Mouse (Mus musculus) spleen, adult 12 weeks (tissue): ENCODE measurements around the gene 2810408A11Rik.

ENCODE experiments used
- DNase-seq: peaks from one replicate; pipeline ENCODE4 v3.0.0; 2022; ENCODE audit warnings: low spot score

The 2810408A11Rik gene

DNA sequence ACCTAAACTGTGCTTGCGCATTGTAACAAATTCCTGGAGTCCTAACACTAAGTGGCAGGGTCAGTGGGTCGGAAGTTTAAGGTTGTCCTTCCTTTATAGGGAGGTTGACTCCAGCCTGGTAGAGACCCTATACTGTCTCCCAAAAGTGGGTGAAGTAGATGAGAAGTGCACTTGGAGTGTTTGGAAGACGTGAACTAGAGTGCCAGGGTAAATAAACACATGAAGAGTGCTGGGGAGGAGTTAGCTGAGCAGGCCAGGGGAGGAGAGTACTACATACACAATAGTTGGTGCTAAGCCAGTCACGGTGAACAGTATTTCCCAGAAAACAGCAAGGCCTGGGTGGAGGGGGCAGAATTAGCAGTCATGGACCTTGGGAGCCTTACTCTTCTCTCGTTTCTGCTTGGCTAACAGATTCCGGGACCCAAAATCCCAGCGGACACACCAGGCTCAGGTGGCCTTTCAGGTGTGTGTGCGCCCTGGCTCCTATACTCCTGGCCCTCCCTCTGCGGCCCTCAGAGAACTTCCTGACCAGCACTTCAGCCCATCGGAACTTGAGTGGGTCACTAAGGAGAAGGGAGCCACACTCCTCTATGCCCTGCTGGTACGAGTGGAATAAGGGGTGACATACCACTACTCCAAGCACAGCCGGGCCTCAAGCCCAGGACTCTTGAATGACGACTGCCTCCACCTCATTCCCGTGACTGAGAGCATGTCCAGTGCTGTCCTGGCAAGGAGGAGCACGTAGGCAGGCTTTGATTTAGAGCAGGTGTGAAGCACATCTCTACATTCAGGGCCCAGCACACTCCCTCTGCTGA, 12.1 kb upstream of the 2810408A11Rik start:
- DNase-seq = no peak

DNA sequence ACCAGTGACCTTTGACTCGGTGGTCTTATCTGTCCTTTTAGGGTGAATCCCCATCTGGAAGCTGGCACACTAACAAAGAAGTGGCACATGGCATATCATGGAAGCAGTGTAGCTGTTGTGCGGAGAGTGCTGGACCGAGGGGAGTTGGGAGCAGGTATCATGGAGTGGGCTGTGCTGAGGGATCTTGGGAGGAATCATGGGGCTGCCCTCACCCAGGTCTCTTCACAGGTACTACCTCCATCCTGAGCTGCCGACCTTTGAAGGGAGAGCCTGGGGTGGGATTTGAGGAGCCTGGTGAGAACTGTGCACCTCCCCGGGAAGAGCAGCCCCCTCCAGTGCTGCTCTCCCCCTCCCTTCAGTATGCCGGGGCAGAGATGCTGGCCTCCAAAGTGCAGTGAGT, 10.9 kb upstream of the 2810408A11Rik start:
- no peak for DNase-seq

GRCm38 (mm10) chr11:69910781-69911560, 10.2 kb upstream of the 2810408A11Rik start:
- no peak for DNase-seq

DNA sequence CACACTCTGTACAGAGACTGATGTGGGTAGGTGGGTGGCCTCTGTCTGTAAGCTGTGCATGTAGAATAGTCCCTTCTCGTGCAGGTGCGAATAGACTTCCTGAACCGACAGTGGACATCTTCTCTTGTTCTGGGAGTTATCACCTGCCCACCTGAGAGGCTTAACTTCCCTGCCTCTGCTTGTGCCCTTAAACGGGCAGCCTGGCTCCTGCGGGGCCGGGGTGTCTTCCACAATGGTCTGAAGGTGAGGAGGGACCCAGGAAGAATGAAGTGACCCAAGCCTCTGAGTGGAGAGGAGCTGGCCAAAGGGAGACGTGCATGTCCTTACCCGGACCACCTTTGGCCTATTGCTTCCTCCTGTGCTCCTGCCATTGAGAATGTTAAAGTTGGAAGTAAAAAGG, 9.4 kb upstream of the 2810408A11Rik start:
- DNase-seq = no peak

DNA sequence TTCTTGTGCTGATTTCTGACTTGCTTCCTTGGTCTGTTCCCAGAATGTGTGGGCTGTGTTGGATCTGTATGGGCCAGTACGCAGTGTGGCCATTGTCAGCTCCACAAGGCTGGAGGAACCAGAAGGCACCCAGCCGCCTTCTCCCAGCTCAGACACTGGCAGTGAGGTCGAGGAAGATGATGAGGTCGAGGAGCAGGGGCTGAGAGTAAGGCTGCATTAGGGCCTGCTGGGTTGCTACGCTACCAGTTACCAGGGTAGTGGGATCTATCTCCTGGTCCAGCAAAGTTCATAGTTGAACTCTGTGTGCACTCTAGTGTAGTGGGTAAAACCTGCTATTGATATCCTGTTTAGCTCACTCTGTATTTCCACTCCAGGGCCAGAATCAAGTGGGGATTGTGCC, 8.4 kb upstream of the 2810408A11Rik start:
- no peak for DNase-seq

DNA sequence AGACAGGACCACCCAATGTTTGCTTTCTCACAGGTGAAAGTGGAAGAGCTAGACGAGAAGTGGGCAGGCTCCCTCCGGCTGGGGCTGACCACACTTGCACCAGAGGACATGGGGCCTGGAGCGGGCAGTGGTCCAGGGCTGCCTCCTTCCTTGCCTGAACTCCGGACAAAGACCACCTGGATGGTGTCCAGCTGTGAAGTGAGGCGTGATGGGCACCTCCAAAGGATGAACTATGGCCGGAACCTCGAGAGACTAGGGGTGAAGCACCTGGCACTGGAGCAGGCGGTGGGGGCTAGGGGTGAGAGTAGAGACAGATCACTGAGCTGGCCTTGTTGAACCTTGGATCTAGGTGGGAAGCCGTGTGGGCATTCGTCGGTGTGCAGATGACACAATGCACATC, 7.9 kb upstream of the 2810408A11Rik start:
- DNase-seq = no peak

- no peak for DNase-seq
Measured at GRCm38 (mm10) chr11:69904311-69904710, 3.5 kb upstream of the 2810408A11Rik start.

- DNase-seq = no peak
Measured at GRCm38 (mm10) chr11:69902972-69903371, 2.2 kb upstream of the 2810408A11Rik start.

DNA sequence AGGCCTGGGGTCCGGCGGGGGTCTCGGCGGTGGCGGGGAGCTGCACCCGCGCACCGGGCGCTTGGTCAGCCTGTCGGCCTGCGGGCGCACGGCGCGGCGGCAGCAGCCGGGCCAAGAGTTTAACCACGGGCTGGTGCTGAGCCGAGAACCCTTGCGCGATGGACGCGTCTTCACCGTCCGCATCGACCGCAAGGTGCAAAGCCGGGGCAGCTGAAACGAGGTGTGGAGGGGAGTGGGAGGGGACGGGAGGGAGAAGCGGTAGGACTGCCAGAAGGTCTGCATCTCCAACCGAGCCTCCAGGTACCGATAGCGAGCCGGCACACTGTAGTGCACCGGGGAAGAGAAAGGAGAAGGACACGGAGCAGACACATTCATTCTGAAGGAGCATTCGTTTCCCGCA, 1.2 kb upstream of the 2810408A11Rik start:
- DNase-seq = no peak

DNA sequence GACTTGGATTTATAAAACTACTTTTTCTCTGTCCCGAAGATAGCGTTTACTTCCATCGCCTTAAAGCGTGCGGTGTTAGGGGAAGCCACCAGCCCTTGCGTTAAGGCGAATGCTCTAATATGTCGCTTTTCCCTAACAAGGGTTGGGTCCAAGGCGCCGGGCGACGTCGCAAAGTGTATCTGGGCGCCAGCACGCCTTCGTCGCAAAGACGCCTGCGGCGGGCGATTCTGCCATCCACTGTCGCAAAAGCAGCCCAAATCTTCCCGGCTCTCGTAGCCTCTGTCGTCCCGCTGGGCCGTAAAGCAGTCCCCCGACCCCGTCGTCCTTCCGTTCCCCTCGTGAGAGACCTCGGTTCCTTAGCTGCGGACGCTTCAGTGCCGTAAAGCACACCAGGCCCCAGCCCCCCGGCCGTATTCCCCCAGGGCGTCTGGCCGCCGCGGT, 639 bp upstream of the 2810408A11Rik start:
- DNase-seq = peak; percentile 85

- DNase-seq = no peak
Measured at GRCm38 (mm10) chr11:69899870-69900269, 917 bp downstream of the 2810408A11Rik start.

- no peak for DNase-seq
Measured at GRCm38 (mm10) chr11:69895291-69895690, 5.5 kb downstream of the 2810408A11Rik start, which contains the start of gene Acap1. TSS of gene Acap1 (minus strand) at chr11:69895539.

DNA sequence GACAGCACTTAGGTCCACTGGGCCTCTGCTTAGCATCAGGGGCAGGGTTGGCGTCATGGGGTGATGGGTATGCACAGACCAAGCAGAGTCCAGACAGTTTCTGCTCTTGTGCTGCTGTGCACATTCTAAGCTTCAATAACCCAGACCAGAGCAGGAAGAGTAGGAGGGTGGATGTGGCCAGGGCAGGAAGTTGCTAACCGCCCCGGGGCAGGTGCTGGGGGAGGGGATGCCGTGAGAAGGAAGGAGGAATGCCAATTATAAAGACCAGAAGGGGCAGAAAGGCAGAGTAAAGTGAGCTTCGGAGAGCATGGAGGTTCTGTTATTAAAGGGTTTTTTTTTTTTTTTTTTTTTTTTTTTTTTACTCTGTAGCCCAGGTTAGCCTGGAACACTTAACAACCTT, 6.1 kb downstream of the 2810408A11Rik start:
- peak; percentile 52 for DNase-seq

DNA sequence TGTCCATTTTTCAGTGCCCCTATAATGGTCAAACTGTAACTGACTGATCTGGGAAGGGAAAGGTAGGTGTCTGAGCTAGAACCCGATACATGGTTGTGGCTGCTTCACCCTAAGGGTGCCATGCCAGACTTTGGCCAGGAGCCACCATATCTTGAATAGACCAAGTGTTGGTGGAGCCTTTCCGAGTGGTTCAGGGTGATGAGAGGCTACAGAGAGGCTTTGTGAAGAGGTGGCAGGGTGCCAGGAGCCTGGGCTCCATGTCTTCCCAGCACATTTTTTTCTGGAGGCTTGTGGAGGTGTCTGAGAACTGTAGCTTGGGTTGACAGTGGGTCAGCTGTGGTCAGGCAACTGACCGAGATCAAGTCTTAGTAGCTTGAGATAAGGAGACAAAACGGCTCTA, 9.3 kb downstream of the 2810408A11Rik start:
- no peak for DNase-seq

DNA sequence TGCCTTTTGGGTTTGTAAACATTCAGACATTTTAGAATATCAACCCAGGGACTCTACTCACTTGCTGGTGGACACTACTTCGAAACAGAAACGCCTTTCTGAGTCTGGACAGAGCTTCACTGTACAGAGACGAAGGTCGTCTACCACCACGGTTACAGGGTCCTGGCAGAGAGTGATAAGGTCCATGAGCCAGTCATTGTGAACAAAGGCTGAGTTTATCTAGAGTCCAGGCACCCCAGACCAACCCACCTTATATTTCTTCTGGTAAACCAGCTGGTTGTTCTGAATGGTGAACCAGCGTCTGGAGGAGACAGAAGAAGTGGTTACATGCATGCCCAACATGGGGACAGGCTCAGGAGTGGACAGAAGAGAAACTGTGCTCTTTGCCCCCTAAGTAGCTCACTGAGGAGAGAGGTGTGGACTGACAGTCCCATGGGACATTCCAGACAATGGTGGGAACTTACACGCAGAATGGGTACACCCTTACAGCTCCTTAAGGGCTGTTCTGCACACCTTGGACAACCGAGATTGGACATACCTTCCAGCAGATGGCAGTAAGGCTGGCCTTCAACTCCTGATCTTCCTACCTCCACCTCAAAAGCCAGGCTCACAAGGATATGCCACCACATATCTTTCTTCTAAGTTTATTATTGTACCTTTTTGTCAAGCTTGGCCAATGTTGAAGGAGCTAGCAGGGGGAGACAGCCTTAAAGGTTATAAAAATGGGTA, 13.7 kb downstream of the 2810408A11Rik start:
- no peak for DNase-seq

GRCm38 (mm10) chr11:69884663-69885062, 16.1 kb downstream of the 2810408A11Rik start:
- no peak for DNase-seq

GRCm38 (mm10) chr11:69884240-69884639, 16.5 kb downstream of the 2810408A11Rik start:
- DNase-seq = no peak

DNA sequence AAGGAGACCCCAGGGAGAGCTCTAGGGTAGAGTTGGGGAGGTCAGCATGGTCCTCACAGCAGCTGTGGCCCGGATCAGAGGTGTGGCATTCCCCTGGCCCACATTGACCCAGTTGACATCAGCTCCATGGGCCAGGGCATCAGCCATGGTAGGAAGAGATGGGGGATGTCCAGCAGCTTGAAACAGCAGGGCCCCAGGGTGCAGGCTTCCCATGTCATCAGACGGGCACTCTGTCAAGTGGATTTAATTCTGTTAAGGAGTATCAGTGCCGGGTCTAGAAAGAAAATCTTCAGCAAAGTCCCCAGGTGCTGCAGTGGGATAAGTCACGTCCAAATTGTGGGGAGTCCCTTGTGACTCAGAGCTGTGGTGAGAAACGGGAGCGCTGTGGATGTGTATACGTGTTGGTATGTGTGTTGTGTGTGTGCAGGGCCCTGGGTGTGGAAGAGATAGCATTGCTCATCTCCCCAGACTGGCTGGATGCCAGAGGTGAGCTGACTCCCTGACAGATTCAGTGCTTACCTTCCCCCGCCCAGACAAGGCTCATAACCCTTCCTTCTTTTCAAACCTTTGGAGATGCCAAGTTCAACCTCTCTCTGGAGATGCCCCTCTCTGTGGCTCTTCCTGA, 17.1 kb downstream of the 2810408A11Rik start:
- no peak for DNase-seq

- no peak for DNase-seq
Measured at GRCm38 (mm10) chr11:69883066-69883465, 17.7 kb downstream of the 2810408A11Rik start.

- no peak for DNase-seq
Measured at GRCm38 (mm10) chr11:69881787-69882670, 18.8 kb downstream of the 2810408A11Rik start.
